Mouse (Mus musculus): ENCODE measurements around the gene Ostm1.

DNA sequence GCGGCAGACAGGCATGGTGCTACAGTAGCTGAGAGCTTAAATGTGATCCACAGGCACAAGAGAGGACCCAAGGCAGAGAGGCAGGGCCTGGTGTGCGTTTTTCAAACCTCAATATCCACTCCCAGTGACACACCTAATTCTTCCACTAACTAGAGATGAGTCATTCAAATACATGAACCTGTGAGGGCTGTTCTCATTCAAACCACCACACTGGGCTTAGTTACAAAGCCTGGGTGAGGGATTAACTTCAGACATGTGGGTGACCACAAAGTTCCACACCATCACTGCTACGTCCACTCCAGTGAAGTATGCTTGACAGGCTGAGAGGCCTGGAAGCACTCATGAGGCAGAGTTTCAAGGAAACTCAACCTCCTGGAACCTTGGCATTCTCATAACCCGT is 86.3 kb downstream of the Ostm1 start:
- TF ChIP-seq GATA1 (IDR thresholded peaks at IDR 0.05; ENCODE audit: low read length) (no peak), TAL1 (IDR thresholded peaks at IDR 0.05; ENCODE audit: low read length) (no peak)
